Mouse (Mus musculus) bone marrow, adult 2 months (tissue): ENCODE results near the gene Dgcr2. TPM values are rescaled to one million over a fixed set of nuclear protein-coding genes. Genes with fewer than 3 reads are reported as not detected.
A peak's percentile ranks its signal among the peaks of the same experiment; 100 is the strongest.

Source experiments
- H3K27ac ChIP-seq: fragments of 200-500 bp; 2 replicates; pipeline ENCODE4 v1.5.1; 2012; ENCODE audit warnings: low read depth, mild to moderate bottlenecking, control low read depth, inconsistent platforms, low read length; ENCODE audit not compliant: control insufficient read depth, poor library complexity, insufficient read depth
- H3K4me1 ChIP-seq: fragments of 200-500 bp; 2 replicates; pipeline ENCODE4 v1.6.1; 2011; ENCODE audit warnings: low read length; ENCODE audit not compliant: control insufficient read depth, insufficient read depth
- H3K4me3 ChIP-seq: fragments of 200-500 bp; replicated peaks from 2 replicates; pipeline ENCODE3; 2011; ENCODE audit warnings: mild to moderate bottlenecking, low read depth, low read length, control low read depth; ENCODE audit not compliant: control insufficient read depth
- CTCF ChIP-seq: fragments of 200-500 bp; IDR thresholded peaks from 2 replicates; pipeline ENCODE4 v1.5.1; 2011; ENCODE audit warnings: low read length, control low read depth; ENCODE audit not compliant: control insufficient read depth, insufficient read depth
- POLR2A ChIP-seq: fragments of 200-500 bp; IDR thresholded peaks from 2 replicates; pipeline ENCODE4 v1.6.1; 2011; ENCODE audit warnings: low read depth, mild to moderate bottlenecking, control low read depth, low read length, borderline replicate concordance; ENCODE audit not compliant: control insufficient read depth
- WGBS: fragments of 180-500 bp; shearing (Covaris S2); methylation state at CpG from one replicate; pipeline ENCODE4 v1.1.7; 2018; 5-methylcytosine and 5-hydroxymethylcytosine counted together
- polyA plus RNA-seq: library from polyadenylated mRNA; stranded (reverse); fragments of >200 nt; gene quantifications from 2 replicates; pipeline ENCODE4 v1.2.4, GENCODE M21; 2011; ENCODE audit warnings: low replicate concordance; ENCODE audit not compliant: missing spikeins, insufficient read depth, insufficient read length

Gene Dgcr2
- polyA plus RNA-seq, 1 experiment, result 22.4 TPM

DNA sequence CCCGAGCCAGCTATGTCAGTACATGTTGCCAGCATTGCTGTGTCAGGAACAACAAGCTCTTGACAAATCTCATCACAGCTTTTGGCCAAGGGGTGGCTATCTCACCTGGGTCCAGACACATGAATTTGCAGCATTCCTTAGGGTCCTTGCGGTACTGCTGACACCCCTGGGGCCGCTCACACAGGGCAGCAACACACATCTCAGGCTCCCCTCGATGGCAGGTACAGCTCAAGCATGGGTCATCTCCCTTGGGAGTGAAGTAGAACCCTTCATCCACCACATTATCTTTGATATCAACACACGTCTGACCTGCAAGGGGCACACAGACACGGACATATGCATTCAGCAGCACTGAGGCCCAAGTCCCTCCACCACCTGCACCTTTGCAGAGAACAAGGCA lies 48.9 kb downstream of the Dgcr2 start:
- H3K4me3 ChIP-seq, result no peak overlapping the region
- 82% methylated on average over 6 of the region's 6 CpGs for WGBS
- no peaks in the 10 kb centered on the region for H3K4me1 ChIP-seq
- TF ChIP-seq POLR2A (no peak), CTCF (no peak)
- H3K27ac ChIP-seq, result no peak overlapping the region

DNA sequence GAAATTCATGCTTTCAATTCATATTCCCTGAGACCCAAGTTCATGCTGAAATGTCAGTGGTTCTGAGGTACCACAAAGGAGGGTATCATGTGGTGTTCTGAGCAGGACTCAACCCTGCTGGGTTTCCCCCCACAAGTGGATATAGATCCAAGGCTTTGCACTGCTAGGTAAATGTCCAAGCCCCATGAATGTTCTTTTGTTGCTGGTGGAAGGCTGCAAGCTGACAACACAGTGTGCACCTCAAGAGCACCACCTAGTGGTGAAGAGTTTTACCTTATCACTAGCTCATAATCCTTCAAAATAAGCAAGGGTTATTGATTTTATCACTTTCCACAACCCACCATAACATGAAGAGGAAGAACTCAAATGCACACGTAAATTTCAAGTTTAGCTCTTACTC lies 49.4 kb downstream of the Dgcr2 start:
- TF ChIP-seq POLR2A (no peak), CTCF (peak; percentile 61)
- H3K27ac ChIP-seq, result no peak overlapping the region
- no peaks in the 10 kb centered on the region for H3K4me1 ChIP-seq
- no peak overlapping the region for H3K4me3 ChIP-seq
- WGBS, result 24% methylated on average over 1 of the region's 1 CpGs

DNA sequence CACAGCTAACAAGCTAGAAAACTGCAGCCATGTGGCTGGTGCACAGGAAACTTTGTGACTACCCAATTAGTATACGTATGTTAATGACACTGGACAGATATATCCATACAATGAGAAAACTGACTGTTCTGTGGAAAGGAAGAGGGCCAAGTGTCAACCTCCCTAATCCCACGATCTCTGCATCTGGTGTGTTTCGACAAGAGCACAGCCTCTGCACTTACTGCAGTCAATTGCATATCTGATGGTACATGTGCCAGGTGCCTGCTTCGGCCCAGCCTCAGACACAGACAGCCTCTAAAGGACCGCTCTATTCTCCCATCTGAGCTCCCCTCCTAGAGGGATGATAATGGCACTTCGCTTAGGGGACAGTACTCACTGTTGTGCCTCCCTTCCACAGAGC lies 49.9 kb downstream of the Dgcr2 start:
- Histone ChIP-seq H3K4me3 (no peak overlapping the region), H3K4me1 (no peaks in the 10 kb centered on the region), H3K27ac (no peak overlapping the region)
- TF ChIP-seq CTCF (no peak), POLR2A (no peak)
- WGBS, result 65% methylated on average over 6 of the region's 6 CpGs

DNA sequence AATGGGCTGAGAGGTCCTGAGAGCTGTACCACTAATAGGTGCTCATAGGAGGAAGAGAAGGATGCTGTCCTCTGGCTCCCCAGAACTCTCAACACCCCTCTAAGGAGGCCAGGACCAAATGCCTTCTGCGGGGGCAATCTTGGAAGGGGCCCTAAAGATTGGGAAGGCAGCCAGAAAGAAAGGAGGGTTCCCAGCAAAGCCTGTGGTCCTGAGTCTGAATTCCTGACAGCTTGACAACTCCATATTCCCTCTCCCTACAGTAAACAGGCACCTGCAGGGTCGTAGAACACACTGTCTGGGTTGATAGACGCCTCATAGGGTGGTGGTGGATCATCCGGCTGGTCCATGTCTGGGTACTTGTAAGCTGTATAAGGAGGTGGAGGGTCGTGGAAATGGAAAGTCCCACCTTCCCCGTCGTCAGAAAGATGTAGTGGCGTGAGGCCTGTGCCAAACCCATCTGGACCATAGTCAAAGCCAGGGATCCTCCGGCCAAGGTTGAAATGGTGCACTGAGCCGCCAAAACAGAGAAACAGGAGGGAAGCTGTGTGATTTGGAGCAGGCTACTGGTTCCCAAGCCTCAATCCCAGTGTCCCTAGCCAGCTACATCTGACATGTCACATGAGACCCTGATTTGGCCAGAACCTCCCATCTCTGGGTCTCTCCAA lies 54.5 kb downstream of the Dgcr2 start:
- WGBS, result 90% methylated on average over 10 of the region's 10 CpGs
- Histone ChIP-seq H3K27ac (no peak overlapping the region), H3K4me1 (no peaks in the 10 kb centered on the region), H3K4me3 (no peak overlapping the region)
- TF ChIP-seq CTCF (no peak), POLR2A (no peak)

DNA sequence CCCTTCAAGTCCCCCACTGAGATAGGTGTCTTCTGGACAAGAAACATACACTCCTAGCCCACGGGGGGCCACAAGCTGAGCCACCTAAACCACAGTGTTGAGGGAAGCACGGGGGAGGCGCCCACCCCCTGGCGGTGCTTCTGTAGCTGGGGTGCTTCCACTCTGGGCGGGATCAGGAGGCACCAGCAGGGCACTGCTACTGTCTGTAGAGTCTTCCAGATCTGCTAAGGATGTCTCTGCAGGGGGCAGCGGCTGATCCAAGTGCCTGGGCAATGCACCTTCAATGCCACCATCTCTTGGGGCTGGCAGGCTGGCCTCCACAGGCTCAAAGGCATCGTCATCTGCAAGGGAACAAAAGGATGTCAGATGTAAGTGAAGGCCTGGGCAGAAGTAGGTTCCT lies 55.9 kb downstream of the Dgcr2 start:
- no peaks in the 10 kb centered on the region for H3K4me1 ChIP-seq
- 90% methylated on average over 7 of the region's 7 CpGs for WGBS
- TF ChIP-seq CTCF (no peak), POLR2A (no peak)
- no peak overlapping the region for H3K27ac ChIP-seq
- H3K4me3 ChIP-seq, result no peak overlapping the region

DNA sequence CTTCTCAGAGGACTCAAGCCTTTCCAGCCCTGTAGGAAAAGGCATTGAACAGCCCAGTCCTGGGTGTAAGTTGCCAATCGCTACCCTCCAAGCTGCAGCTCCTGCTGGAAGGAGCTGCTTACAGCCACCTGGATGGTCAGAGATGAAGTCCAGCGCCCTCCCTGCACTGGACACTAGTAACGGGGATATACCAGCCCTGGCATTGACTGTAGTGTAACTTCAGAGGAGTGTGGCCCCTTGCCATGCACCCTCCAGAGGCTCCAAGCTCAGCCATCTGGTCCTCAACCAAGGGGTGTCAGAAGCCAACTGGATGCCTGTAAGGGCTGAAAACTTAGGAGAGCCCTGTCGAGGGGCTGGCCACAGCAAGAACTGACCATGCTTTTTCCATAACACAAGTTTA lies 58.4 kb downstream of the Dgcr2 start:
- no peak overlapping the region for H3K4me3 ChIP-seq
- H3K4me1 ChIP-seq, result no peaks in the 10 kb centered on the region
- H3K27ac ChIP-seq, result no peak overlapping the region
- 85% methylated on average over 4 of the region's 4 CpGs for WGBS
- no peak for TF ChIP-seq POLR2A
- no peak for TF ChIP-seq CTCF

DNA sequence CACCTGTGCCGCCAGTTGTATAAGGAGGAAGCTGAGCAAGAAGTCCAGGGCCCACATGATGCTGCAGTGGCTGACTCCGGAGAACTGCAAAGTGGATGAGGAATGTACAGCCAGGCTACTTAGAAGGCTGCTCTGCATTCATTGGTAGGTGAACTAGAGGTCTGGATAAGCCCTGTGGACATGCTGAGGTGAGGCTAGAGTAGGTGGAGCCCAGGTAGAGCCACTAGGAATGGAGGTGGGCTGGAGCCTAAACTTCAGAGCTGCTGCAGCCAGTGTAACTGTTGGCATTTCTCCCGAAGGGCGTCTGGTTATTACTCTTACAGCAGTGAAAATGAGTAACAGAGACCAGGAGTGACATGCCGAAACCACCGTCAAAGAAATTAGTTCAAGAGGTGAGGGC lies 60.3 kb downstream of the Dgcr2 start, which contains the start of gene Car15:
Gene Car15, minus strand, starts transcription at position 314 of the 400 bp plus-strand sequence.
- H3K4me3 ChIP-seq, result no peak within 1 kb of the TSS
- H3K4me1 ChIP-seq, result no peaks in the 10 kb centered on the region
- 70% methylated on average over 6 of the region's 6 CpGs for WGBS
- no peak for TF ChIP-seq CTCF
- TF ChIP-seq POLR2A, result no peak
- H3K27ac ChIP-seq, result no peak within 1 kb of the TSS

DNA sequence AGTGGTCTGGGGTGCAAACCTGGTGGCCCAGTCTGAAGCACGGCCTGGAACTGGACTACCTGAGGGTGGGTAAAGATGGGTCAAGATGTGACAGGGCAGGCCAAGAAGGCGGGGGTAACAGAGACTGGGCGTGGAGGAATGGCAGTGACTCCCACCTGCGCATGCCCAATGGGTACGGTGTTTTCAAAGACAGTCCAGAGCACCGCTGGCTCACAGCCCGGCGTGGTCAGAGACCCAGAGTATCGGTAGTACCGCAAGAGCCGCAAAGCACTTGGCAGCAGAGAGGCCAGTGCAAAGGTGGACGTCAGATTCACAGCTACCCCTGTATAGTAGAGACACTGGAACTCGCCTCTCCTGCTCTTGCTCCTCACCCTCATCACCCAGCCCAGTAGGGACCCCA lies 62.9 kb downstream of the Dgcr2 start:
- WGBS, result 41% methylated on average over 13 of the region's 13 CpGs

DNA sequence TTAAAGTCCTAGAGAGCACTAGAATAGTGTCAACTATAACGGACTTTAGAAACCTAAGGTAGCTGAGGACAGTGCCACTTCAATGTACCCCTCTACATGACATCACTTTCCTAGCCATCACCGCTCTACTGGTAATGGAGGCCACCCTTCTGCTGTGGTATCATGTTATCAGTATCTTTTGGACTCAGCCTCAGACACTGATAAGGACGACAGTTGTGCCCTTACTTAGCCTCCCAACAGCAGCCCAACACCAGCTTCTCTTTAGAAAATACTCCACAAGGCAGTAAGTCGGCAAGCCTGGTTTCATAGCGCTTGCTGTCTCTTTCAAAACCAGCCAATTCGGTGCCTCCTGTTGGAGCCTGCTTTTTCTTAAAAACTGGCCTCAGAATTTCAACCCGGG lies 63.8 kb downstream of the Dgcr2 start:
- WGBS, result 40% methylated on average over 7 of the region's 7 CpGs
- H3K4me3 ChIP-seq, result no peak overlapping the region
- no peak overlapping the region for H3K27ac ChIP-seq
- H3K4me1 ChIP-seq, result no peaks in the 10 kb centered on the region
- TF ChIP-seq POLR2A, result no peak
- TF ChIP-seq CTCF, result no peak

More for the DNA sequence above, 62.9 kb downstream of the Dgcr2 start:
- no peak overlapping the region for H3K4me3 ChIP-seq
- no peak overlapping the region for H3K27ac ChIP-seq
- no peak for TF ChIP-seq POLR2A
- TF ChIP-seq CTCF, result no peak
- H3K4me1 ChIP-seq, result no peaks in the 10 kb centered on the region
